Mouse (Mus musculus): ENCODE measurements at regions not wholly inside any gene's neighbourhood (a gene's known extent, or its start where the extent isn't known, plus 50 kb on each side); places are given as distances from the start of the nearest gene placed in this dataset.
A peak's percentile ranks its signal among the peaks of the same experiment; 100 is the strongest.

DNA sequence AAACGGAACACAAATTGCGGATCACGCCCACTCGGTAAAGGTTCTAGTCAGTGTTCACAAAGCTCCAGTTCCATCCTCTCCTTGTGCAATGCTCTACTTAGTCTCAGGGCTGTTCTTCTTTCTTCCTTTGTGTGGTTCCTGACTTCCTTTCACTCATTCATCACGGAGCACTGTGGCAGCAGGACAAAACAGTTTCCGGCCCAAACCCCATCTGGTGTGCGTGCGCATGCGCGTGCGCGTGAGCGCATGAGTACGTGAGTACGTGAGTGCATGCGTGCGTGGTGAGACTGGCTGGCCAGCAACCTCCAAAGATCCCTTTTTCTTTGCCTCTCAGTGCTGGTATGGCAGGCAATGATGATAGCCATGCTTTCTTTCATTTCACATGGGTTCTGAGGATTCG lies 62.5 kb upstream of the Gm21915 start:
- Histone ChIP-seq H3K4me3 (ENCODE audit: insufficient read depth, low read length) (no peak overlapping the region), H3K27ac (ENCODE audit: insufficient read depth, low read length) (no peak overlapping the region), H3K4me1 (ENCODE audit: control insufficient read depth, insufficient read depth, low read length) (no peaks in the 10 kb centered on the region)
- no peak for TF ChIP-seq POLR2A (IDR thresholded peaks at IDR 0.05; ENCODE audit: low read depth, low read length)
- TF ChIP-seq CTCF (IDR thresholded peaks at IDR 0.05; ENCODE audit: borderline replicate concordance, insufficient read depth, low read length), result no peak

DNA sequence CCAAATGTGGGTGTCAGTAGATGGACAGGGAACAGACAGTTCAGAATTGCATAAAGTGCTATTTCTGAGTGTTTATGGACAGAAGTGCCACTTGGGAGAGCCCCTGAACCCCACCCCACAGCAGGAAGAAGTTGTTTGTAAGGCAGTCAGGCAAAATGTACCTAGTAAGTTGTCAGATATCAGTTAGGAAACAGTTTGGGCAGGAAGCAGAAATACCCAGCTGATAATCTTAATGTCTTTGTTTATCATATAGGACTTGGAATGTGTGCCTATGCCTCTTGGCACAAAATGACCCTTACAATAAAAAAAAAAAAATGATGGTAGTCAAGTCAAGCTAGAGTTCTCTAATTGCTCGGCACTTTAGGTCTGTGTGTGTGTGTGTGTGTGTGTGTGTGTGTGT lies 66.9 kb upstream of the Gm21915 start:
- TF ChIP-seq POLR2A (IDR thresholded peaks at IDR 0.05; ENCODE audit: low read depth, low read length) (no peak), CTCF (IDR thresholded peaks at IDR 0.05; ENCODE audit: borderline replicate concordance, insufficient read depth, low read length) (no peak)
- H3K4me1 ChIP-seq (ENCODE audit: control insufficient read depth, insufficient read depth, low read length), result no peaks in the 10 kb centered on the region
- H3K27ac ChIP-seq (ENCODE audit: insufficient read depth, low read length), result no peak overlapping the region

DNA sequence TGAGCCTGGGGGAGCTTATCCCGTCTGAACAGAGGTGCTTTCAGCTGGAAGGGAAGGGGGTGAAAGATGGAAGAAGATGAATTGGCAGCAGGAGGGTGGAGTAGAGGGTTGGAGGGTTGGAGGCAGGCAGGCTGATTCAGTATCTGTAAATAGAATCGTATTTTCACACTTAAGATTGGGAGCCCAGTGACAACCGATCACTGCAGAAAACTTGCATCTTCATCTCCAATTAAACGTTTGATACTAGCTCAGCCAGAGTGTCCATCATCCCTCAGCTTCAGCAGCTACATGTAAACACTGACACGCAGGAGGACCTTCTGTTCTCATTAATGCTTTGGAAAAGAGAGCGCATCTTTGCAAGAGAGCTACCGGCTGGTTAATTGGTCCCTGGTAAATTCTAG lies 67.2 kb upstream of the Gramd1b start:
- no peak overlapping the region for H3K27ac ChIP-seq (ENCODE audit: insufficient read depth, low read length)

More for the DNA sequence above, 66.9 kb upstream of the Gm21915 start:
- H3K4me3 ChIP-seq (ENCODE audit: insufficient read depth, low read length), result no peak overlapping the region

DNA sequence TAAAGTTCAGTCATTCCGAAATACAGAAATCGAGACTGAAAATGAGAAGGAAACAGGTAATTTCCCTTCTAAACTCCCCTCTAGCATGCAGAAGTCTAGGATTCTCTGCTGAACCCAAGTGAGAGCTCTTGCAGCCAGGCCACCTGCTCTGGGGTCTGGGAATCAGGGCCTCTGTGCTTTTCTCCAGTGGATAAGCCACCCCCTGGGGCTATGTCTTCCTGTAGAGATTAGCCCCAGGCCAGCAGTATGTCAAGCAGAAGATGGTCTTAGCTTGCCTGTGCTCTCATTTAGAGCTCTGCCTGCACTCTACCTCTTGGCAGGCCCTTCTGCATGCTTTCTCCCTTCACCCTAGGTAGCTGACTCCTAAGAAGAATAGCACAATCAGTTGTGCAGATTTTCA lies 56.2 kb upstream of the Gramd1b start:
- no peak for TF ChIP-seq CTCF (IDR thresholded peaks at IDR 0.05; ENCODE audit: borderline replicate concordance, insufficient read depth, low read length)
- TF ChIP-seq POLR2A (IDR thresholded peaks at IDR 0.05; ENCODE audit: low read depth, low read length), result no peak
- Histone ChIP-seq H3K27ac (ENCODE audit: insufficient read depth, low read length) (no peak overlapping the region), H3K4me1 (ENCODE audit: control insufficient read depth, insufficient read depth, low read length) (no peaks in the 10 kb centered on the region), H3K4me3 (ENCODE audit: insufficient read depth, low read length) (no peak overlapping the region)

More for the DNA sequence above, 67.2 kb upstream of the Gramd1b start:
- Histone ChIP-seq H3K4me1 (ENCODE audit: control insufficient read depth, insufficient read depth, low read length) (no peaks in the 10 kb centered on the region), H3K4me3 (ENCODE audit: insufficient read depth, low read length) (no peak overlapping the region)
- TF ChIP-seq POLR2A (IDR thresholded peaks at IDR 0.05; ENCODE audit: low read depth, low read length) (no peak), CTCF (IDR thresholded peaks at IDR 0.05; ENCODE audit: borderline replicate concordance, insufficient read depth, low read length) (no peak)

DNA sequence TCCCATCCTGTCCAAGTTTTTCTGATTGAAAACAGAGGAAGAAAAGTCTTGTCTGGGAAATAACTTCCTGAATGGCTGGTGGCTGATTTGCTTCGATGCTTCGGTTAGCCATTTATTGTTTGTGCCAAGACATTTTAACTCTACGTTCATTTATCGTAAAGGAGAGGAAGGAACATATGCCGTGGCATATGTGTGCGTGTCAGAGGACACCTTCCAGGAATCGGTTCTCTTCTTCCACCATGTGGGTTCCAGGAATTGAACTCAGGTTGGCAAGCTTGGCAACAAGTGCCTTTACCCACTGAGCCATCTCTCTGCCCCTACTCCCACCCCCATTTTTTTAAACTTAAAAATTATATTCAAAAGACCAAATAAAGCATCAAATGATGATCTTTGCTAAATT lies 55.4 kb upstream of the Gramd1b start:
- TF ChIP-seq CTCF (IDR thresholded peaks at IDR 0.05; ENCODE audit: borderline replicate concordance, insufficient read depth, low read length) (no peak), POLR2A (IDR thresholded peaks at IDR 0.05; ENCODE audit: low read depth, low read length) (no peak)
- H3K27ac ChIP-seq (ENCODE audit: insufficient read depth, low read length), result no peak overlapping the region
- no peaks in the 10 kb centered on the region for H3K4me1 ChIP-seq (ENCODE audit: control insufficient read depth, insufficient read depth, low read length)
- no peak overlapping the region for H3K4me3 ChIP-seq (ENCODE audit: insufficient read depth, low read length)

DNA sequence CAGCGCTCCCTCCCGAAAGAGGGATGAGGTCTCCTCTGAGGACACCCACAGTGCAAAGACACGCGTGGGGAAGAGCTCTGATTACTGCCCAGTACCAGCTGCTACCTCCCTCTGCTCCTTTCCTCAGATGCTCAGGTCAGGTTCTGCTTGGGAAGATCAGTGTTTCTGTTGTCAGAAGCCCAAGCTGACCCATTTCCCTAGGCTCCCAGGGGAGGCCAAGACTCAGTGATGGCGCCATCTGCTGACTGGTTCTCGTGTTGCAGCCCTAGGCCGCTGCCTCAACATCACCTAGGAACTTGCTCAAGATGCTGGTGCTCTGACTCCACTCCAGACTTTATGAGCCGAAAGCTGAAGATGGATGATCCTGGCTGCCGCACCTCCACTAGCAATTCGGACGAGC lies 52.4 kb upstream of the Gramd1b start:
- H3K4me3 ChIP-seq (ENCODE audit: insufficient read depth, low read length), result no peak overlapping the region
- H3K27ac ChIP-seq (ENCODE audit: insufficient read depth, low read length), result no peak overlapping the region
- TF ChIP-seq POLR2A (IDR thresholded peaks at IDR 0.05; ENCODE audit: low read depth, low read length), result no peak
- TF ChIP-seq CTCF (IDR thresholded peaks at IDR 0.05; ENCODE audit: borderline replicate concordance, insufficient read depth, low read length), result peak; percentile 85
- no peaks in the 10 kb centered on the region for H3K4me1 ChIP-seq (ENCODE audit: control insufficient read depth, insufficient read depth, low read length)

DNA sequence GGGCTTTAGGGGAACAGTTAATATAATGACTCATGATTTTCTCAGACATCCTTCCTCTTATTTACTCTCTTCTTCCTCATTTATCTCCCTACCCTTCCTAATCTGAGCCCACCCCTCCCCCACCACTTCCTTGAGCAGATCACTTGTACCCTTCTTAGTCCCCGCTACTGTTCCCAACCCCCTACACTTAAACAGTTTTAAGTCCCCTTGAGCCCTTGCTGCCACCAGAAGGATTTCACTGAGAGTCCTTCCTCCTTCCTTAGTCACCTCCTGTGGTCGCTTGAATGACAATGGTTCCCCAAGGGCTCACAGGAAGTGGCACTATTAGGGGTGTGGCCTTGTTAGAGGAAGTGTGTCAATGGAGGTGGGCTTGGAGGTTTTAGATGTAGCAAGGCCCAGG lies 50.7 kb upstream of the Gramd1b start:
- no peak overlapping the region for H3K4me3 ChIP-seq (ENCODE audit: insufficient read depth, low read length)
- H3K4me1 ChIP-seq (ENCODE audit: control insufficient read depth, insufficient read depth, low read length), result no peaks in the 10 kb centered on the region
- H3K27ac ChIP-seq (ENCODE audit: insufficient read depth, low read length), result no peak overlapping the region
- TF ChIP-seq CTCF (IDR thresholded peaks at IDR 0.05; ENCODE audit: borderline replicate concordance, insufficient read depth, low read length), result no peak
- TF ChIP-seq POLR2A (IDR thresholded peaks at IDR 0.05; ENCODE audit: low read depth, low read length), result no peak

Data from embryonic fibroblast, embryonic 13.5 days (primary cell).